Mouse (Mus musculus) kidney, postnatal 14 days (tissue): ENCODE measurements around the gene Rab4a.

Experiments used
- DNase-seq: peaks from one replicate; pipeline ENCODE4 v3.0.0; 2022; ENCODE audit warnings: mixed read lengths

Gene Rab4a

DNA sequence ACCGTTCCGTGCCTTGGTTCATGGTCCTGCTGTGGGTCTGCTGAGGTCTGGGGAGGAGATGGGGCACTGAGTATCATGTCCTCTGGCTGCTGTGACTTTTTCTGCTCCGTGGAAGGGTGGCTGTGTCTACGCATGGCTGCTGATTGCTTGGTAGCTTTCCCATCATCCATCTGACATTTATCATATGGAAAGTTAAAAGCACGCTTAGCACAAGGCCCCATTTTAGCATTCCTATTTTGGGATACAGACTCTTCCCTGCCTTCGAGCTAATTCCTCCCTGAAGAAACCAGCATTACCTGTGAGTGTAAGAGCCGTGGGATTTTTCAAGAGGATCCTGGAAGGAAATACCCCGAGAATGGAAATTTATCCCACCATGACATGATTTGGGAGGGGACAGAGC lies 11.2 kb downstream of the Rab4a start:
- no peak for DNase-seq

GRCm38 (mm10) chr8:123817747-123818146 lies 12.0 kb downstream of the Rab4a start:
- DNase-seq = no peak

DNA sequence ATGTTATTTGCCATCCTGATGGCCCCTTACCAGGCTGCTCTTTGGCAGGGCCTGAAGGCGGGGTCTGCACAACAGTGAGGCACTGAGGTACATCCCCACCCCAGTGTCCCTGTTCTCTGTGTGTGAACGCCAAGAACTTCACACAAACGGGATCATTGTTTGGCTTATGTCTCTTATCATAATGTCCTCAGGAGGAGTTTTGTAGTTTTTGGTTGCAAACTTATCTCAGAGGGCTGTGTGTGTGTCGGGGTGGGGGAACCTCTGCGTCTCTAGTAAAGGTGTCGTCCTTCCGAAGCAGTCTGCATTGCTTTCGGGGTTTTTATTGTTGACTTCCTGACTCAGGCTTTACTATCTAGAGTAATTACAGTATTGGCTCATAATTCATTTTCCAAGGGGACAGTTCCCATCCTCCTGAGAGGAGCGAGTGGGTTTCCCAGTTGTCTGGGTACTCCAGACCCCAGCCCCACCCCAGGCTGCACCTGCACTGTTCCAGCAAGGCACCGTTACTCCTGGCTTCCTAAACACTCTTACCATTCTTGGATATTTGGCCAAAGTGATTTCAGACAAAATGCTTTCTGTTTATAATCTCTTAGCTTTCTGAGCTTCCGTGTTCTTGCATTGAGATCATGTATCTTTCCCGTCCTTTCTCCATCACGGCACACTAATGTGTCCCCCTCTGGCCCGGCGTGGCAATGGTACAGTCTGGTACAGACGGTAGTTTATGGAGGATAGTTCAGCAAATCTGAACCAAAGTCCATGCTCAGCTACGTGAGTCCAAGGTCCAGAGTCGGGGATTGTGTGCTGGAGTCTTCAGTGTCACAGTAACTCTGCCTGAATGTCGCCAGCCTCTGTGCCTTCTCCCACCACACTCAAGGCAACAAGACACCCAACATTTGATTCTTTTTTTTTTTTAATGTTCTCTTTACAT lies 14.2 kb downstream of the Rab4a start:
- DNase-seq = peak; percentile 53

DNA sequence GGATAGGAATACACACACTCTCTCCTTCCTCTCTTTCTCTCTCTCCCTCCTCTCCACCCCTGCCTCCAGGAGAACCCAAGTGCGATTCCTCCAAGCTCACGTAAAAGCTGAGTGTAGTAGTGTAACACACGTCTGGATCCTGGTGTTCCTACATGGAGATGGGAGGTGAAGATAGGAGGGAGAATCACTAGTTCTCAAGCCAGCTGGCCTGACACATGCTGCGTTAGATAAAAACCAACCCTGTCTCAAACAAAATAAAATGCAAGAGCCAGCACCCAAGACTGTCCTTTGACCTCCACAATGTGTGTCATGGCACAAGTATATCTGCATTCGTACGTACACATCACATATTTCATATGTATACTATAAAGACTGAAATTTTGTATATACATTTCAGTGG lies 15.0 kb downstream of the Rab4a start:
- no peak for DNase-seq

DNA sequence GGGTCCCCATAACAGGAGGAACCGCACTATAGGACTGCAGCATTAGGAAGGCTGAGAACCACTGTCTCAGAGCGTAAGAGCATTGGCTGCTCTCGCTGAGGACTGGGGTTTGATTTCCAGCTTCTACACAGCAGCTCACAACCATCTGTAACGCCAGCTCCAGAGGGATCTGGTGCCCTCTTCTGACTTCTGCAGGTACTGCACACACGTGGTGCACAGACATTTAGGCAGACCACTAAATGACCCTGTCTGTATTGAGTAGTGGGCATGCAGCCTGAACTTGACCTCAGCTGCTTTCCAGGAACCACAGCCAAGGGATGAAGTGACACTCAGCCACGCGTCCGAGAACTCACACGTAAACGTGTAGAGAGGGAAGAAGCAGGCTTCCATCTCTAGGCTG lies 17.3 kb downstream of the Rab4a start:
- DNase-seq = no peak

- no peak for DNase-seq
Measured at GRCm38 (mm10) chr8:123823532-123824123, 17.8 kb downstream of the Rab4a start.

DNA sequence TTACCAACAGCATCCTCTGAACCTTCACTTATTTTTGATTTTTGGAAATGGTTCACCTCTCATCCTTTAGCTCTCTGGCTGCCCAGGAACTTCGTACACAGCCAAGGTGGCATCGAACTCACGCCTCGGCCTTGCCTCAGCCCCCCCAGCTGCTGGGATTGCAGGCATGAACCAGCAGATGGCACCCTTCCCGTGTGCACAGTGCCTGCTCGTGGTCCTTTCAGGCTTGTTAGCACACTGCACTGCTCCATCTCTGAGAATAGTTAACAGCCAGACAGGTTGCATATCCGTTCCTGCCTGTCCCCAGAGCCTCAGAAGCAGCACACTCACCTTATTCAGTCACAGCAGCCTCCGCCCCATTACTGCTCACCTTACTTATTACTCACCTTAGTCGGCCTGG lies 20.2 kb downstream of the Rab4a start:
- DNase-seq = no peak

DNA sequence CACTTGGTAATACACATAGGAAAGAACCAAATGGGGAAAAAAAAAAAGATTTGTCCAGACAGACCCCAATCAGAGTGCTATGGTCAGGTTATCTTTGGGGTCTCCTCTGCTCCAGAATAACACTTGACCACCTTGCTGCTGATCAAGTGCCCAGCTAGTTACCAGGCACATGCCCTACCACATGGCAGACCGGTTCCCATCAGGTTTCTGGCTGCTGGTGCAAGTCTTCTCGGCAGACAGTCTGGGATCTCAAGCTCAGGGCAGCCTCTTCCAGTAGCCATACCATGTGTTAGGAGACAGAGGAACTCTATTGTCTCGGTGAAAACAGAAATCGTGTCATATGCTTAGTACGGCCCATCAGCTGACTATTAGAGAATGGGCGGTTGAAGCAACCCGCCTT lies 21.0 kb downstream of the Rab4a start:
- DNase-seq = no peak

DNA sequence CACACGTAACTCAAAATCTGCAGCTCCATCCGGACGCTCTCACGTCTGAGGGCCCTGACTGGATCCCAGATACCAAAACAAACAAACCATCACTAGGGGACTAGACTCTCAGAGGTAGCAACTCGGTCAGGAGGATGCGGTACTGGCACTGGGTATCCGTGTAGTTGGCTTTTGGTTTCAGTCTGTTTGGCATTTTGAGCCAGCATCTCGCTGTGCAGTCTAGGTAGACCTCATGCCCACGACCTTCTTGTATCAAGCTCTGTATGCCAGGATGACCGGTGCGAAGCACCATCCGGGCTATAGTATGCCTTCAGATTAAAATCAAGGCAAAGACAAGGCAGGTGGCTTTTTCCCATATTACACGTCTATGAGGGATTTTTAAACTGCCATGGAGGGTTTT lies 21.7 kb downstream of the Rab4a start:
- DNase-seq = no peak

GRCm38 (mm10) chr8:123832757-123833156 lies 27.0 kb downstream of the Rab4a start:
- DNase-seq = peak; percentile 61

GRCm38 (mm10) chr8:123835451-123835850 lies 29.7 kb downstream of the Rab4a start:
- peak; percentile 49 for DNase-seq

DNA sequence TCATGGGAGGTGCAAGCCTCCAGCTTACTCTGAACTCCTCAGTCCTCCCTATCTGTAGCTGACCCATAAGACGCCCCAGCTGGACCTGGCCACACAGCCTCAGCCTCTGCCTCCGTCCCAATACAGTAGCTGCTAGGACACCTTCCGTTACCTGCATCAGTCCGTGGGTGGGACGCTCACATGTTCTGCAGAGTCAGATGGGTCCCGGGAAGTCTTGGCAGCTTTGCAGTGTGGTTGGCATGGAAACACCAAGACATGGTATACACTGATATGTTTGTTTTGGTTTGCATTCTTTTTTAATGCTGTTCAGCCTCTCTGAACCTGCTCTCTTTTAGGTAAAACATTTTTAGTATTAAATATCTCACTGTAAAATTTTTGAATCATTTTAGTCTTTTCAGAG lies 30.6 kb downstream of the Rab4a start:
- DNase-seq = no peak

GRCm38 (mm10) chr8:123838496-123838895 lies 32.7 kb downstream of the Rab4a start:
- DNase-seq = no peak

DNA sequence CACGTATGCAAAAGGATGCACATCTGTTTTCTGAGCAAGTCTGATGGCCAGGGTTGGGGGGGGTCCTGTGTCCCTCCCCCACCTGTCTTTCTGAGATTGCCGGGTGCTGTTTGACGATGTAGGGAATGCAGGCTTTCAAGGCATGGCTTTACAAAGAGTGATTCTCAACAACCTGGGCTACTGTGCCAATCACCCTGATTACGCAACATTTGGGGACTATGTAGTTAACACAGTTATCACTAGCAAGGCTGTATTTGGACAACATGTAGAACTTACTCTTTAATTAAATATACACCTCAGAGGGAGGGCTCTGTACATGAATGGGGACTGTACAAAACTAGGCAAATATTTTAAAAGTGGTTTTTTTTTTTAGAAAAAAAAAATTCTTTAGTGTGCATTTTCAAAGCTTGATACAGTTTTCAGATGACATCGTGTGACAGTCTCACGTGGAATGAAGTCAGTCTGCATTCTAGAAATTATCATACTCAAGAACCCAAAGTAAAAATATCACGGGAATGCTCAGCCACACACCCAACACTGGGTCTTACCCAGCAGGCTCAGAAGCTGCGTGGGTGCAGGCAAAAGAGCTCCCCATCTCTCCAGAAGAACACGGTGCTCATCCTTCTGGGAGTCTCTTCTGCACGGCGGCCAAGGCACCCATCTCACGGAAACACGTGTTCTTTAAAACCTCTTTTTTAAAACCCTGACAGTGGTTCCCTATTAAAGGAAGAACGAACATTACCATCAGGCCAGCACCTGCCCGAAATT lies 35.0 kb downstream of the Rab4a start:
- DNase-seq = no peak

DNA sequence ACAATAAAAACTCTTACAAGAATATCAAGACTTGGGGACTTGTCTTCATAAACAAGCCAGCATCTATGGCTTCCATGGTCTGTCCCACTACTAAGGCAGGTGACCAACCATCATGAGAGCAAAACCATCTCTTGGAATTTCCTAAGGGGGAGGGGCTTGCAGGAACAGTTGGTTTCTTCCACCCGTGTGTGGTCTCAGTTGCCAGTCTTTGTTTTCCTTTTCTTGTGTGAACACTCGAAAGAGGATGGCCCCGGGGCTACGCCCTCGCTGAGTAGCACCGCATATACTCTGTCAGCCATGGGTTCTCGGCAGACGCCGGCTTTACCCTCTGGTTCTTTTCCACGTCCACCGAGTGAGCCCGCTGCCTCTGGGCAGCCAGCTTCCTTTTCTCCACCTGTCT lies 36.3 kb downstream of the Rab4a start:
- DNase-seq = no peak

GRCm38 (mm10) chr8:123844341-123844740 lies 38.6 kb downstream of the Rab4a start:
- DNase-seq = no peak

GRCm38 (mm10) chr8:123845114-123845513 lies 39.3 kb downstream of the Rab4a start:
- DNase-seq = no peak

GRCm38 (mm10) chr8:123845991-123846390 lies 40.2 kb downstream of the Rab4a start:
- DNase-seq = no peak

DNA sequence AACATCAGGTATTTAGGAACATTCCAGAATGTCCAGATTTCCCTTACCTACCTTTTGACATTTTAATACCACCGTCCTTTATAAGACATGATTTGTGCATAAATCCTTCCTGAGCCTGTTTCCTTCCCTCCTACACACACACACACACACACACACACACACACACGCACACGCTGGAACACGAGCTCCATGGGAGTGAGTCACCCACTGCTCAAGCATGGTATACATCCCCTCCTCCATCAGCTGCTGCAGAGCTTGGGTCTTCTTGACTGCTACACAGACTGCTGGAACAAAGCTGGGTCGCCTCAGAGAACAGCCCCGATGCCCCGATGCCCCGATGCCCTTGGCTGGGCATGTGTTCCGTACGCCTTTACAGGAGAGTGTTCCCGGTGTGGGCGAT lies 40.7 kb downstream of the Rab4a start:
- DNase-seq = no peak

GRCm38 (mm10) chr8:123847546-123847945 lies 41.8 kb downstream of the Rab4a start:
- DNase-seq = no peak

DNA sequence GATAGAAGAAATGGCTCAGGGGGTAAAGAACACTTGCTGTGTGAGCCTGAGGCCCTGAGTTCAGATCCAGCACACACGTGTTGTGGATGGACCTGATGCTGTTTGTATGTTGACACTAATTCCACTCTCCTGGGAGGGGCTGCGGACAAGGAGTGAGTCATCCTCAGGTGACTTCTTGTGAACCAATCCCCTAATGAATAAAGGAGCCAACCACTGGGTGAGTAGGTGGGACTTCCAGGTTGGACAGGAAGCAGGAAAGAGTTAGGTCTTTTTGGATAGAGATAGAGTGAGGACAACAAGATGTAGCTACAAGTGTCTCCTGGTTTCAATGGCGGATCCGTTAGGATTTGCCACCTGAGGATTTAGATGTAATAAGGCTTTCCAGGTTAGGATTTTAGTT lies 43.6 kb downstream of the Rab4a start:
- no peak for DNase-seq

DNA sequence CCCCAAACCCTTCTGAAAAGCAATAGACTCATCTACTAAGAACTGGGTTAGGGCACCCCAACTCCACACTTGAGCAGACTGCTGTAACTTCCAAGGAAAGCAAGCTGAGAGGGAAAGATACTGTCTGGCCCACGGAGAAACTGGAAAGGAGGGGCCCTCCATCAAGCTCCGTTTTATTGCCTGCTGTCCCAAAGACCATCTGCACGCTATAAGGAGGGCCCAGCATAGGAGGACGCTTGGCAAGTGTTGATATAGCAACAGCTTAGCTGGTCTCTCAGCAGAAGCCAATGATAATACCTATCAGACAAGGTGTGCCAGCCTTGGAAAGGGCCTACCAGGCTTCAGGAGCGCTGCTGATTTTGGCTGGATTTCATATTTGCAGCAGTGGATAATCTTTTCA lies 45.8 kb downstream of the Rab4a start:
- DNase-seq = no peak

GRCm38 (mm10) chr8:123854252-123854651 lies 48.5 kb downstream of the Rab4a start:
- no peak for DNase-seq
